Mouse (Mus musculus): ENCODE data around the gene Eif1b.

GRCm38 (mm10) chr9:120483101-120483500 lies 8.9 kb upstream of the Eif1b start:
- no peak for TF ChIP-seq CTCF (IDR thresholded peaks at IDR 0.05; ENCODE audit: low read depth)
- TF ChIP-seq EP300 (optimal IDR thresholded peaks at IDR 0.05): no peak

All from stomach, postnatal 0 days (tissue).